Mouse (Mus musculus) brain, embryonic 14.5 days (tissue): ENCODE measurements at regions not wholly inside any gene's neighbourhood (a gene's known extent, or its start where the extent isn't known, plus 50 kb on each side); places are given as distances from the start of the nearest gene placed in this dataset.
"Not testable (repeated sequence)": the region's sequence is repeated elsewhere in the genome, so short reads cannot be mapped to it uniquely, and the experiment has no call there.

Source experiments
- DNase-seq: peaks from one replicate; pipeline ENCODE4 v3.0.0-alpha.2; 2011; ENCODE audit warnings: low read depth
- CTCF ChIP-seq: fragments of 200-500 bp; IDR thresholded peaks from 2 replicates; pipeline ENCODE4 v1.5.1; 2012; ENCODE audit warnings: inconsistent platforms, mild to moderate bottlenecking, moderate library complexity, borderline replicate concordance; ENCODE audit not compliant: insufficient read depth, insufficient read length; ENCODE audit errors: extremely low read depth
- POLR2A ChIP-seq: fragments of 200-500 bp; IDR thresholded peaks from 2 replicates; pipeline ENCODE4 v1.6.1; 2012; ENCODE audit warnings: mild to moderate bottlenecking, inconsistent platforms, borderline replicate concordance; ENCODE audit not compliant: poor library complexity, insufficient read depth, insufficient read length, severe bottlenecking; ENCODE audit errors: extremely low read depth

DNA sequence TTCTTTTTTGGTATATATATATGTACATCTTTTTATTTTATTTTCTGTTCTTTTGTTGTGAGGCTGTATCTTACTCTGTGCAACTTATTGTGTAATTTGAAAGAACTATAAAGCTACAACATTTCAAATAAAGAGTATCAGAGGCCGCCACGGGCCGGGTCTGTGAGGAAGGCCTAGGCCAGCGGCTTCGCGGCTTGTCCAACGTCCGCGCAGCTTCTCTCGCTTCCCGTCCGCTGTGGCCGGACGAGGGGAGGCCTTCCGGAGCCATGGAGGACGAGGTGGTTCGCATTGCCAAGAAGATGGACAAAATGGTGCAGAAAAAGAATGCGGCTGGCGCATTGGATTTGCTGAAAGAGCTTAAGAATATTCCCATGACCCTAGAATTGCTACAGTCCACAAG is 167.4 kb downstream of the Kif21a start:
- DNase-seq = not testable (repeated sequence)

DNA sequence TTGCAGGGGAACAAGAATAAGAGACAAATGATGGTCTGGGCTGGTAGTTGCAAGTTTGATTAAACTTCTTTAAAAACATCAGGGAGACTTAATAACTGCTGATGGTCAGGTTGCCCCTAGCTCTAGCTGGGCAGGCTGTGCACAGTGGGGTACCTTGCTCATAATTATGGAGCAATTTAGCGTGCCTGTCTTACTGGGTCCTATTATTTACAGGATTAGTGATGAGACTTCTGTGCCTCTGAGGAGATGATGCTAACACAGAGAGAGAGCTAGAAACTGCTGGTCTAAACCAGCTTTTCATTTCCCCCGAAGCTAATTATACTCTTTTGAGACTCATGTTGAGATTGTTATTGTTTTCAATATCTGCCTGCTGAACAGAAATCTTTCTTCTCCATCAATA is 180.3 kb downstream of the Kif21a start:
- DNase-seq = peak; percentile 24
- TF ChIP-seq CTCF (no peak), POLR2A (no peak)

DNA sequence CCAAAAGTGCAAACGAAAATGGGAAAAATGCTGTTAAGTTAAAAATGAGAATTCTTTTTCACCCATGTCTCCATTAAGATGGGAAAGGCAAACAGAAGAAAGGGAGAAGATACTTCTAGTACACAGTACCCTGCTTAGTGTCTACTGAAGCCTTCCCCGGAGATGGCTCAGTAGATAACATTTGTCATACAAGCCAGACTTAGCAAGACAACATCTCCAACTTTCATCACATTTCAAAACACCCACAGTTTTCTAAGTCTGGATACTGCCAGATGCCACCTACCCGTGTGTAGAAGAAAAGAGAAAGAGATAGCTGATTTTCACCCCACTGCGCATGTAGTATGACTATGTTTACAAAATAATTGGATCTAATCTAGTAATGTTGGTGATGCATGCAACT is 174.5 kb upstream of the Cpne8 start:
- DNase-seq = not testable (repeated sequence)

DNA sequence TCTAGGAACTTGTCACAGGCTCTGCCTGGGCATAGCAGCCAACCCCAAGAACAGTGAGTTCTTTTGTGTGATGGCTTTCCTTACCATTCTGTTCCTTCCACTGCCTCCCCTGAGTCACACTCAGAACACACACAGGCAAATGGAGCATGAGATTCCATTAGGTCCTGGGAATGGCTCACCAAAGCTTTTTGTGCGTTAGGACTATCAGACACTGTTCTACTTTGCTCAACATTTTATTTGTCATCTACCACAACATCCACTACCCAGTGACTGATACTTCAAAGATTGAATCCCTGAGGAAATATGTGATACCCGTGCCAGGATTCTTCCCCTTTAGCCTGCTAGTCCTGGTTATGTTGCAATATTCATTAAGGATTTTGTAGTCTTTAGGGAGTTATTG is 172.8 kb upstream of the Cpne8 start:
- TF ChIP-seq CTCF = no peak
- no peak for TF ChIP-seq POLR2A
- DNase-seq = no peak

DNA sequence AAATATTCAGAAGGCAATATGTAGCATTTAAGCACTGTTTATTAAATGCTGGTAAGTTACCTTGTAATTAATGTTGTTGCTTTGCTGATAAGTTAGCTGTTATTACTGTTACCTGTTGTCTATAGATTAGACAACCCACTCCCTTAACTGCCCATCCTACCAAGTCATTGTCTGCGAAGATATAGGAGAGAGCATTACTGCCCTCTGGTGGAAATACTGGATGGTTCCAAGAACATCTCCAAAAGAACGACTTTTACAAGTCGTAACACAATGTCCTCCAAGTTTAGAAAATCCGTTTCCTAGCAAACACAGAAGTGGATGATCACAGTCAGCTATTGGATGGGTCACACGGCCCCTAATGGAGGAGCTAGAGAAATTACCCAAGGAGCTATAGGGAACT is 162.2 kb upstream of the Cpne8 start:
- TF ChIP-seq POLR2A (no peak), CTCF (peak; percentile 56; the same call in 1 of the 2 replicates)
- peak; percentile 83 for DNase-seq

DNA sequence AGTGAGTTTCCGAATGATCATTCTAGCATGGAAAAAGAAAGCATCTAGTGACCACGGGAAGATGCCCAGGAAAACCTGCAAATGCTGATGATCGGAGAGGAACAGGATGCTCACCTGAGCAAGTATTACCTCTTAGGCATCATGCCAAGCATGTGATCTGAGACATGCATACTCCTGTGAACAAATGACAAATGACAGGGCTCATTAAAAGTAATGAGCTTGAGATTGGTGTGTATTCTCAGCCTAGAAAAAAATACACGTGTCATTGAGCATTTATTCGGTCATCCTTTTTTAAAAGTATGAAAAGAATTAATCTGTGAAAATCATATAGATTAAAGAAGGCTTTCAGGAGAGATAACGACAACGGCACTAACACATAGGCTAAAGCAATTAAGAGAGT is 156.4 kb upstream of the Cpne8 start:
- peak; percentile 12 for DNase-seq
- no peak for TF ChIP-seq CTCF
- TF ChIP-seq POLR2A = no peak

DNA sequence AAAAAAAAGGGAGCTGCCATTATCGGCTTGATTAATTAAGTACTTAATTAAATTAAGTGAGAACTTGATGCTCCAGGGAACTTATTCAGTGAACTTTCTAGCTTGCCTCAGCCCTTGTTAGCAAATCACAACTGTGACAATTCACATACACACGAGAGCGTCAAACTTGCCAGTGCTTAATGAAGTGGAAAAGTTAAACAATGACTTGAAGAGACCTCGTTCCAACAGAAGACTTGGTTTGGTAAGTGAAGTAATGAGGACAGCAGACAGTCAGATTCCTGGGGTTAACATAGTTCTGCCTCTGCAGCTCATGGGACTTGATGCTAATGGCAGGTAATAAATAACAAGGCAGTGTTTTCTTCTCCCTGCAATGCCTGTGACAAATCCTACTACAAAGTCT is 148.6 kb upstream of the Cpne8 start:
- DNase-seq = peak; percentile 94
- TF ChIP-seq POLR2A = no peak
- no peak for TF ChIP-seq CTCF

DNA sequence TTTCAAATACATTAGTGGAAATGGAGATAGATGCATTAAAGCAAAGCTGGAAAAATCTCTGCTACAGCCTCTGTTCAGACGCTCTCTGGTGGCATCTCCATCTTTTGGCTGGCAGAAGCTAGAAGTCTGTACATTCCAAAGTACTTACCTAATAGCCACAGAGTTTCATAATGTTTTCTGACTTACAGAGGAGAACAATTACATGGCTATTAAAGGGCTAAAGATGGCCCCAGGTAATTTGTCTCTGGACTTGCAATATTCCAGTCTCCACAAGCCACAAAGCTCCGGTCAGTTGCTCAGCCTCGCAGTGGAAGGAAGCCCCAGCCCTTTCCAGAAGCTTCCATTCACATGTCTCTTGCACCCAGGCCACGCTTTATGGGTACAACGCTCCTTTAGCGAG is 143.1 kb upstream of the Cpne8 start:
- no peak for DNase-seq
- TF ChIP-seq CTCF = no peak
- TF ChIP-seq POLR2A = no peak

DNA sequence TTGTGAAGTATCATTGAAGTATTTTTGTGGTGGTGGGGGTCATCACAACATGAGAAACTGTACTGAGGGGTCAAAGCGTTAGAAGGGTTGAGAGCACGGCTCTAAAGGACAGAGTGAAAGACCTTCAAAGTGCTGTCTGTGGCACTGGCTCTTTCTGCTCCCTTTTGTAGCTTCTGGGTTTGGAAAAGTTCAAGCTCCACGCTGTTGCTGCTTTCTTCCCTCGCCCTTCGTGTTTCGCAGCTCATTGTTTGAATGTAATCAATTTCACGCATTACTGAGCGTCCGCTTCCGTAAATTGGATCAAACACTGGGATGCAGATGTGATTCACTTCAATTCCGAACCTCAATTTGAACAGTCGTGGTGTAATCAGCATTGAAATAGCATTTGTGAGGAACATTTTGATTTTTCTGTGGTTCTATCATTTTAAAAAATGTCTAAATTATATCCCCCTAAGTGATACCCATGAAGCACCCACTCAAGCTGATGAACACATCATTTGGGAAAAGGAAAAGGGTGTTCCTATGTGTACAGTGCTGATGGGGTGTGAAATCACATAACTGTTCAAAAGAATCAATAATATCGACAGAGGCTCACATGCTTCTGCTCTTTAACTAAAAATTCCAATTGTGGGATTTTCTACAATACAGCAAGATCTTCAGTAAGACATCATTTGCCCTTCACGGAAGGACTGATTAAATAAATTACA is 140.9 kb upstream of the Cpne8 start:
- peak; percentile 74 for DNase-seq
- TF ChIP-seq POLR2A = no peak
- no peak for TF ChIP-seq CTCF

DNA sequence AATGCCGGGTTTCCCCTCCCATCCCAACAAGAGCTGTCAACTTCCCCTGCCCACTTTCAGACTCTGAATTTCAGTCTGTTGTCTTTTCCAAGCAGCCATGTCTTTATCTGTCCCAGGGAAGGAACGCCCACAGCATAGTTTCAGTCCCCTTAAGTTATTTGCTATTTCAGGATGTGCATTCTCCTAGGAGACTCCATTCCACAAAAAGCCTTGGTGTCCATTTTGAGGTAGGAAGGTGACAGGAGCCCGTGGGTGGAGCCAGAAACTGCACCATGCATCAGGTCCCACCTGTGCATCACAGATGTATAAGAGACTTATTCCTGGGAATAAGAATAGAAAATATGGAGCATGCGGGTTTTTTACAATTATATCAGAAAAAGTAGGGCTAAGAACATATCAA is 138.9 kb upstream of the Cpne8 start:
- DNase-seq = no peak
- TF ChIP-seq CTCF (no peak), POLR2A (no peak)

DNA sequence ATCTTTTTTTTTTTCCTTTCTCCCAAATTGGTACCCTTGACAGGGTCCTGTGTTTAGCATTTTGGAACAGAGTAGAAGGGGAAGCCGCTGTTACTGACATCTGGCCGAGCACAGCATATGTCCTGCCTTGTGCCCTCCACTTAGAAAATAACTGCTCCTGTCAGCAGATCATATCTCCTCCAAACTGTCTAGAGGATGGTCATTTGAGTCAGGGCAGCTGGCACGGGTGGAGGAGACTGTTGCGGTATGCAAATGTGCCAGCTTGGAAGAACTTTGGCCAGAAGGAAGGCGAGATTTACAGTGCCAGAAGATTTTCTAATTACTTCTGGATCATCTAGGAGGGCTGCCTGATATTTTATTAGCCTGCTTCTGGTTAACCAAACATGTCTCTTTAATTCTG is 134.7 kb upstream of the Cpne8 start:
- peak; percentile 12 for DNase-seq
- TF ChIP-seq POLR2A = no peak
- TF ChIP-seq CTCF = no peak

DNA sequence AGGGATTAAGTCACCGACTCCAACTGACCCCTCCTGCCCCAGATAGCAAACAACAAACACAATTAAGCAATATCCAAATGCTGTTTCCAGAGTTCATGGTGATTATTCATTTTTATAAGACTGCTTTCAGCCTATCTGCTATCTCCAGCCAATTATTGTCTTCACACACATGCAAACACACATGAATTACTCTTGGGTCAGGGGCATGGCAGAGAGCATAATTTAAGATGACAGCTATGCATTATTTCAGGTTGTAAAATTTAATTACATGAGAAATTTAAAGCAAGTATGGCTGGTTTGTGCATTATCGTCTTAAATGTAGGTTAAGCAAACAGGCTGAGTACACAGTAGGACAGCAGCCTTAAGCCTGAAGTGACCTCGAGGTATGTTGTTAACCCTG is 131.1 kb upstream of the Cpne8 start:
- DNase-seq = no peak
- TF ChIP-seq POLR2A = no peak
- no peak for TF ChIP-seq CTCF

DNA sequence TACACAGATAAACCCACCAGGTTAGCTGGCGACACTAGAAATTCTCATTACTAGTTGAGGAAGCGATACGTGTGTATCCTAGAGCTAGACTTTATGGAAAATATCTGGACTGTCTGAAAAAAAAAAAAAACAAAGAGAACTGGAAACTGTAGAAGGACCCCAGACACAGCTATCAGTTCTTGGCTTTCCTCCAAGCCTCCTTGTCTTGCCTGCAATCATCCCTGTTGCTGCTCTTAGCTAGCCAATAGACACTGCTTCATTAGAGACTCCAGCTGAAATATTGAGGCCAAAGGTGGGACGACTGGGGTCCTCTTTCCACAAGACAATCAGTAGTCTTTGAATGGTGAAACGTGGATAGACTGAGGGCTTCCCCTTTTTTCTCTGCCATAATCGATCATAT is 129.0 kb upstream of the Cpne8 start:
- peak; percentile 67 for DNase-seq

More for the DNA sequence above, 129.0 kb upstream of the Cpne8 start:
- TF ChIP-seq POLR2A (no peak), CTCF (no peak)
